Mouse (Mus musculus): ENCODE measurements around the gene Hspa8.
"Not testable (repeated sequence)": the region's sequence is repeated elsewhere in the genome, so short reads cannot be mapped to it uniquely, and the experiment has no call there.

Gene Hspa8

GRCm38 (mm10) chr9:40784374-40784967 is 16.3 kb upstream of the Hspa8 start:
- DNase-seq: no peak

GRCm38 (mm10) chr9:40785452-40785851 is 15.3 kb upstream of the Hspa8 start:
- no peak for DNase-seq

GRCm38 (mm10) chr9:40786820-40787219 is 14.0 kb upstream of the Hspa8 start:
- DNase-seq: not testable (repeated sequence)

- no peak for DNase-seq
These were observed 8.7 kb upstream of the Hspa8 start for GRCm38 (mm10) chr9:40791864-40792633.

- DNase-seq: no peak
These were observed 7.2 kb upstream of the Hspa8 start for GRCm38 (mm10) chr9:40793581-40793980.

- DNase-seq: no peak
These were observed 6.5 kb upstream of the Hspa8 start for GRCm38 (mm10) chr9:40794251-40794650.

GRCm38 (mm10) chr9:40794926-40795325 is 5.9 kb upstream of the Hspa8 start:
- no peak for DNase-seq

GRCm38 (mm10) chr9:40795562-40795961 is 5.2 kb upstream of the Hspa8 start:
- DNase-seq: no peak

- no peak for DNase-seq
These were observed 4.7 kb upstream of the Hspa8 start for GRCm38 (mm10) chr9:40796054-40796453.

GRCm38 (mm10) chr9:40798247-40798960 is 2.4 kb upstream of the Hspa8 start:
- DNase-seq: peak; percentile 33

- DNase-seq: peak; percentile 37
These were observed 1.7 kb upstream of the Hspa8 start for GRCm38 (mm10) chr9:40799112-40799511.

- peak; percentile 63 for DNase-seq
These were observed 815 bp upstream of the Hspa8 start for GRCm38 (mm10) chr9:40799837-40800501.

GRCm38 (mm10) chr9:40801614-40802532 is 1.1 kb downstream of the Hspa8 start:
- peak; percentile 23 for DNase-seq

- not testable (repeated sequence) for DNase-seq
These were observed 1.7 kb downstream of the Hspa8 start for GRCm38 (mm10) chr9:40802533-40802875.

- DNase-seq: not testable (repeated sequence)
These were observed 3.8 kb downstream of the Hspa8 start for GRCm38 (mm10) chr9:40804576-40804975.

- DNase-seq: peak; percentile 81
These were observed 4.5 kb downstream of the Hspa8 start for GRCm38 (mm10) chr9:40805263-40805662.

- DNase-seq: peak; percentile 26
These were observed 5.9 kb downstream of the Hspa8 start for GRCm38 (mm10) chr9:40806440-40807288.

GRCm38 (mm10) chr9:40807289-40807920 is 6.6 kb downstream of the Hspa8 start:
- no peak for DNase-seq

- DNase-seq: no peak
These were observed 7.5 kb downstream of the Hspa8 start for GRCm38 (mm10) chr9:40808061-40808906.

GRCm38 (mm10) chr9:40808907-40809280 is 8.1 kb downstream of the Hspa8 start:
- no peak for DNase-seq
